Mouse (Mus musculus) heart, adult 18-20 months (tissue): ENCODE results near the gene Ttll8. TPM values are rescaled to one million over a fixed set of nuclear protein-coding genes. Genes with fewer than 3 reads are reported as not detected.

Experiments used
- DNase-seq, 2 experiments: peaks; one replicate each; pipeline ENCODE4 v3.0.0; 2021 to 2022; ENCODE audit warnings: mixed read lengths in 1 of 2
- total RNA-seq, 2 experiments: library from RNA; stranded (reverse); gene quantifications; 2 replicates each; pipeline ENCODE4 v1.2.3; 2021

Gene Ttll8
- total RNA-seq, 2 experiments from 2014 or later, result not detected

GRCm38 (mm10) chr15:88860781-88861180, 93.4 kb downstream of the Ttll8 start:
- peak in 1 of 2 experiments; percentile 35 for DNase-seq

GRCm38 (mm10) chr15:88859206-88859970, 94.8 kb downstream of the Ttll8 start:
- DNase-seq, result peak in 1 of 2 experiments; percentile 23

GRCm38 (mm10) chr15:88858707-88859106, 95.5 kb downstream of the Ttll8 start:
- DNase-seq, result no peak

- DNase-seq, result peak; percentile 84 to 86
Measured at GRCm38 (mm10) chr15:88858141-88858541, 96.1 kb downstream of the Ttll8 start.

GRCm38 (mm10) chr15:88857361-88857760, 96.9 kb downstream of the Ttll8 start:
- DNase-seq, result no peak

DNA sequence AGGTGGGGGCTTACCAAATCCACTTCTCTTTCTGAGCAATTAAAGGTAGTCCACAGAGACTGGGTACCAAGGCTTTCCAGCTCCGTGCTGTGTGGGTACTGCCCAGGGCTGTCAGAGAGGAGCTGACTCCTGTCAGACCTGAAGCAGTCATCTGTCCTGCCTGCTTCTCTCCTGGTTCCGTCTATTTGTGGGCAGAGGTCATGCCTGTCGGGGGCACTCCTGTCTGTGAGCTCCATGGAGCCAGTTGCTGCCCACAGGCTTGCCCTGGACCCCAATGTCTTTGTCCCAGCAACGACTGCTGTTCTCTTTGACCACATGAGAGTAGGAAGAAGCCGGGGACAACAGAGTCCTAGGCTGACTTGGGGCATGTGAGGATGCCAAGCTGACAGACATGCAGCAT, 97.6 kb downstream of the Ttll8 start:
- DNase-seq, result no peak

- DNase-seq, result no peak
Measured at GRCm38 (mm10) chr15:88855896-88856417, 98.3 kb downstream of the Ttll8 start.

DNA sequence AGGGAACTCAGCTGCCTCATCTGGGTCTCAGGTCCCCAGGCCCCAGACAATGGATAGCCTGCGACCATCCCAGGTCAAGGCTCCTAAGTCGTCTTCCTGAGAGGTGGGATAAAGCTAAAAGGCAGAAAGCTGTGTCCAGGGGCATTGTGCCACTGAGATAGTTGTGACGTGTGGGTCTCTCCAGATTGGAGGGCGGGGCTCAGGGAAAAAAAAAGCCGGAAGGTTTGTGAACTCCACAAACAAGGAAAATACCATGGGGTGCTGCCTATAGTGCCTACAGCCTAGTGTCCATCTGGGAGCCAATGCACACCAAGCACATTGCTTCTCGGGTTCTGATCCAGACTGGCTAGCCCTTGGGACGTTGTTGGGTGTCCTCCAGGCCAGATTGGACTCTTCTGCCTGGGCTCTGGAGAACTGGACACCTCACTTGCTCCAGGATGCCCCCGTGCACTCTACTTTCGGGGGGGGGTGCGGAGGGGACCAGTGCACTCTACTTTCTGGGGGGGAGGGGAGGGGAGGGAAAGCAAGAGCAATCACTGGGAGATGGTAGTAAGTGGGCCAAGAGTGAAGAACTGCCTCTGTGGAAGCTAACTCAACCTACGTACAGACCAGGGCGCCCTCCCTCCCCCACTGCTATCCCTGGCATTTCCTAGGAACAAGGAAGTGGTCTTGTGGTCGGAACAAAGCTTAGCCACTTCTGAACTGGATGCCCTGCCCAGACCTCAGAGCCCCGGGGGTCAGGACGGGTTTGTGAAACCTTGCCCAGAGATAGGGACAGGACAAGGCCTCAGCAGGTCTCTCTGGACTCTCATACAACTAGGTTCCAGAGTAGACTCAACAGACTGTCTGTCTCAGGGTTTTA, 99.0 kb downstream of the Ttll8 start:
- DNase-seq, result peak in 1 of 2 experiments; percentile 51

- no peak for DNase-seq
Measured at GRCm38 (mm10) chr15:88854119-88854968, 99.9 kb downstream of the Ttll8 start.

GRCm38 (mm10) chr15:88853106-88853505, 101.1 kb downstream of the Ttll8 start:
- no peak for DNase-seq

DNA sequence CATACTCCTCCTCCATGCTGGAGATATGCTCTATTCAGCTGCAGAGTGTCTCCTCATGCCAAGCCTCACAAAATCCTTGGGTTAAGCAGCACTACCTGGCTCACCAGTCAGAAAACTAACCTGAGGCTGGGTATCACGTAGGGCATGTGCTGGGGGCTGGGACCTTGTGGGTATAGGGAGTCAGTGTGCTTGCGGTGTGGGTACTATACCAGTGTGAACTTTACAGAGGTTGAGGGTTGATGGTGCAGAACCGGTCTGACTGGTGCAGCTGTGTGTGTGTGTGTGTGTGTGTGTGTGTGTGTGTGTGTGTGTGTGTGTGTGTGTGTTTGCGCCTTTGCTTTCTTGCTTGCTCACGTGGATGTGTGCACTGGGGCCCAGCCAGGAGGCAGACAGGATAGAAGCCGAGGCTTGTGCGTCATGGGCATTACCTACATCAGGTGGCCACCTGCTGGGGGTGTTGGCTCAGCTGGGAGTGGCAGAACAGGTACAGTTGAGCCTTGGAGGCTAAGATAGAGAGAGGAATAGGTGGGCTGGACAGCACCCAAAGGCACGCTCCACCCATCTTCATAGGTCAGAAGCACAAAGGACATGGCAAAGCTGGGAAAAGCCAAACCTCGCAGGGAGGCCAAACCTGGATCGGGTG, 102.6 kb downstream of the Ttll8 start:
- no peak for DNase-seq

GRCm38 (mm10) chr15:88851076-88851475, 103.1 kb downstream of the Ttll8 start:
- no peak for DNase-seq

GRCm38 (mm10) chr15:88850146-88850826, 103.9 kb downstream of the Ttll8 start:
- DNase-seq, result peak; percentile 97 to 98

GRCm38 (mm10) chr15:88849621-88850020, 104.6 kb downstream of the Ttll8 start:
- no peak for DNase-seq

DNA sequence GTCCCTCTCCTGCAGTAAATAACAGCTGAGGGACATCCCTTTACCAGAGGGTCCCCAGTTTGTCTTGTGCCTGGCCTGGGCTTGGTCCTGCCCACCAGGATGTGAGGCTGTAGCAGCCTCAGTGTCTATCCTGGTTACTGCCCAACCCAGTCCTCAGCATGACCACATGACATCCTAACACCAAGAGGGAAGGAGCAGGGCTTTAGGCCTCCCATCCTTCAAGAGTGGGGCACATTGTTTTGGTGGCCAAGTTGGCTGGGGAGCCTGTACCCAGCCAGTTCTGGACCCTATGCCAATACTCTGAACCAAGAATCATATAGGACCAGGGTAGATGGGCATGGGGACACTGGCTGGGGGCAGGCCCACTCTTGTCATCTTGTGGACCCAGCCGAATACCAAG, 105.6 kb downstream of the Ttll8 start:
- no peak for DNase-seq

DNA sequence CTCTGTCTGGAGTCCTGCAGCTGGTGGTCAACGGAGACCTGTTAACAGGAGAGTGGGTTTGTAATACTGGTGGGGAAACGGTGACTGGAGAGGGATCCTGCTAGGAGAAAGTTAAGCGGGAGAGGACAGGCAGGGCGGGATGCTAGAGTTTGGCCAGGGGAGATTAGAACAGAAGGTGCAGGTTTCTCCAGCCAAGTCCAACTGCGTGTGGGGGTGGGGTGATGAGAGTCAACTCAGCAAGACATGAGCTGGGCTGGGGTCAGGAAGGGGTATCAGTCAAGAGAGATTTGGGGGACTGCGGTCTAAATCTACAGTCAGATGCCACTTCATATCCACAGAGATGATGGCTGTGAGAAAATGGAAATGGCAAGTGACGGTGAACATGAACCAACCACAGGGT, 109.3 kb downstream of the Ttll8 start:
- no peak for DNase-seq

DNA sequence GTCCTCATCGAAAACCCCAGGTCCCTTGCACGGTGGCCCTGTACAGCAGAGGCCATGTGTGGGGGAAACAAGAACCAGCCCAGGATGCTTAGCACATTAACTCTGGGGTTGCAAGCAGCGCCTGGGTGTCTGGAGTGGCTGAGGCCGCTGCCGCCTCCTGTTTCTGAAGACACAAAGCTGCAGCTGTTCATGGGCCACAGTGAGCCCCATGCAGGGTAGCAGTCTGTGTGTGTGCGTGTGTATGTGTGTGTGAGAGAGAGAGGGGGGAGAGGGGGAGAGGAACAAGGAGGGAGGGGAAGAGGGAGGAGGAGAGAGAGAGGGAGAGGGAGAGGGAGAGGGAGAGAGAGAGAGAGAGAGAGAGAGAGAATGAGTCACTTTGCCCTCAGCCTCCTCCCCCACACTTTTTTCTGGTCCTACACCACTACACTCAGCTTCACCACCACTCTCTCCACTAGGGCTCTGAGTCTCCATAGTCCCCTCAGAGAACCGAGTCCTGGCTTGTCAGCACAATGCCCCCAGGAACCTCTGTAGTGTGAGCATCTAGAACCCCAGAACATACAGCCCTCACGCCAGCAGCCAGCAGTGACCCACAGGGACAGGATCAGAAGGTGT, 110.6 kb downstream of the Ttll8 start:
- no peak for DNase-seq

DNA sequence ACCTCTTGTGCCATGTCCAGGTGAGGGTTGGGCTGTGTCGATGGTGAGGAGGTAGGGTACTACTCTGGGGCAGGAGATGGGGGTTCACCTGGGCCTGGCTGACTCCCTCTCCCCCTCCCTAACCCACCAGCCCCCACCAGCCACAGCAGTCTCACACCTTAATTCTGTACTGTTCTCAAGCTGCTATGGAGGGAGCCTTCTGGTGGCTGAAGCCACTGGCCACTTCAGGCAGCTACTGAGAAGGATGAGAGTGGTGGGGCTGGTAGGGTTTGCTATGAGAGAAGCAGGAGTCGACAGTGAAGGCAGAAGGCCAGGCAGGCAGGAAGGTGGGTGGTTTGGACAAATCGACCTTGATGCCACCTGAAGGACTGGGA, 111.9 kb downstream of the Ttll8 start:
- DNase-seq, result no peak

DNA sequence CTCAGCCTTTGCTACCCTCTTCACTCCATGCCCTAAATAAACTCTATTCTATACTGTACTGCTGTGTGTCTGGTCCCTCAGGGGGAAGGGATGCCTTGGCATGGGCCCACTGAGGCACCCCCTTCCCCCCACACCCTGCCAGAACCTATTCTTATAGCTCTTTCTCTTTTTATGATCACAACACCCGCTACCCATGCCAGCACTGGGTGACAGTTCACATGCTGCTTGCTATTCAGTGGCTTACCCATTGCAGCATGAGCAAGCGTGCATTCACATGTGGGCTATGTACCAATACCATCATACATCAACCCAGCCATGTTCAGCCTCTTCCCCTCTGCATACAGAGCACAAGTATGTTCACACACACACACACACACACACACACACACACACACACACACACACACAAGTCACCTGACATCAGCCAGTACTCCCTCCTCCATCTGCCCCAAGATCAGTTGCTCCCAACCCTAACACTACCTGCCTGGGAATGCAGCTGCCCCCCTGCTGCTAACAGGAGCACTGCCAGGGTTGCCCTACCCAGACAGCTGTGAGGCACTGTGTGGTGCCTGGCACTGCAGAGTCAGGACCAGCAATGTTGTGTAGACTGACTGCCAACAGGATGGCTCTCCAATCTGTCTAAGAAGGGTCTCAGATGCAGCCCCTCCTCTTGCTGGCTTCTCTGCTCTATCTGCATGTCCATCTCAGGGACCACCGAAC, 112.5 kb downstream of the Ttll8 start:
- no peak for DNase-seq

GRCm38 (mm10) chr15:88841160-88841559, 113.1 kb downstream of the Ttll8 start:
- no peak for DNase-seq
